Comparison of ENCODE assay signal across 8 mouse cellular contexts in genomic region chr8:119394524-119395026, GRCm38 (mm10). TPM values are rescaled to one million over a fixed set of nuclear protein-coding genes. Genes with fewer than 3 reads are reported as not detected.
DNase-seq lines count a peak whose midpoint lies in the region; ATAC-seq lines count a peak whose summit lies in the region.

Gene Mlycd, plus strand, starts transcription at chr8:119394878.

- 4% methylated on average over 44 of the region's 44 CpGs for WGBS in hindbrain, embryonic 10.5 days

- ATAC-seq in frontal cortex, adult (ENCODE audit: low TSS enrichment): peak; percentile 98

- peak within 1 kb of the TSS; percentile 87 for H3K4me3 ChIP-seq in hindbrain, embryonic 10.5 days

- peaks cover 3% of the 10 kb centered on the region; the same call in 1 of the 2 replicates for H3K27me3 ChIP-seq in hindbrain, embryonic 10.5 days (ENCODE audit: insufficient read depth, poor library complexity, severe bottlenecking)

- no peaks in the 10 kb centered on the region for H3K9me3 ChIP-seq in hindbrain, embryonic 10.5 days

- H3K36me3 ChIP-seq in hindbrain, embryonic 10.5 days: no peaks in the 10 kb centered on the region

- peaks cover 32% of the 10 kb centered on the region for H3K4me1 ChIP-seq in hindbrain, embryonic 10.5 days (replicated peaks)

- DNase-seq in MN1 (ENCODE audit: low spot score): peak; percentile 97
- DNase-seq in cerebellum, adult 9-10 months: peak; percentile 91
- peak; percentile 94 for DNase-seq in hindbrain, embryonic 10.5 days (ENCODE audit: low spot score)
- peak; percentile 89 to 93 for DNase-seq in layer of hippocampus, postnatal 10 days (ENCODE audit: low spot score in 2 of 2)
- peak; percentile 96 for DNase-seq in lung, postnatal 10 days
- peak; percentile 93 for DNase-seq in ovary, postnatal 36 days (ENCODE audit: low spot score)
- DNase-seq in thymus, postnatal 25 days: peak; percentile 90

- H3K27ac ChIP-seq in hindbrain, embryonic 10.5 days: peak within 1 kb of the TSS; percentile 90

RNA-seq across cellular contexts. Expression of gene Mlycd, which starts in this region (rescaled TPM):
- polyA plus RNA-seq in hindbrain, embryonic 10.5 days (2016; fragmentation: Nextera tagmentation; extraction: Ambion mirVana): 11.5 and 13.5 TPM in 2 replicates
- 10 to 100 TPM; 20.3 to 22.3 TPM for total RNA-seq in layer of hippocampus, postnatal 10 days (2021)

Comparison
In these comparisons a context has a peak if more than half of its experiments do, and no peak if none do; other contexts are left out.
1. Peak in every context shown above with its lines: DNase-seq, ATAC-seq, H3K4me3 ChIP-seq and H3K27ac ChIP-seq.